ENCODE assay signal across 19 mouse cellular contexts in genomic region chr1:166041501-166041900, GRCm38 (mm10).
"Had no signal": no experiment of that assay in that cellular context is flagged by ENCODE, and none has a peak within 500 bp of the region (broad histone marks: within the 10 kb centered on the region; RNA-seq: fewer than 3 reads in every experiment).

No protein-coding gene starts in this region.

- DNase-seq: kidney, adult 18-20 months; kidney, adult 9 months; kidney, postnatal 14 days; kidney, postnatal 4 days; lung, adult 2 months; lung, postnatal 14 days; lung, postnatal 4 days; right cerebral cortex, adult 18-20 months; right cerebral cortex, postnatal 14 days; thymus, adult 18-20 months; thymus, postnatal 14 days; thymus, postnatal 4 days had no signal

- H3K4me2 ChIP-seq: limb, embryonic 15.5 days; liver, embryonic 12.5 days; liver, embryonic 15.5 days; midbrain, embryonic 13.5 days; neural tube, embryonic 12.5 days; neural tube, embryonic 15.5 days had no signal

- H3K9ac ChIP-seq: limb, embryonic 15.5 days; liver, embryonic 12.5 days; liver, embryonic 15.5 days; midbrain, embryonic 13.5 days; neural tube, embryonic 12.5 days; neural tube, embryonic 15.5 days had no signal

- H3K4me3 ChIP-seq: limb, embryonic 15.5 days; liver, embryonic 12.5 days; liver, embryonic 15.5 days; midbrain, embryonic 13.5 days; neural tube, embryonic 12.5 days; neural tube, embryonic 15.5 days had no signal

- H3K27ac ChIP-seq: limb, embryonic 15.5 days; liver, embryonic 12.5 days; liver, embryonic 15.5 days; midbrain, embryonic 13.5 days; neural tube, embryonic 12.5 days; neural tube, embryonic 15.5 days had no signal

- H3K36me3 ChIP-seq: limb, embryonic 15.5 days; liver, embryonic 12.5 days; liver, embryonic 15.5 days; midbrain, embryonic 13.5 days; neural tube, embryonic 12.5 days; neural tube, embryonic 15.5 days had no signal

- ATAC-seq: intestine, embryonic 16.5 days; liver, embryonic 12.5 days; midbrain, embryonic 13.5 days had no signal

- H3K9me3 ChIP-seq: limb, embryonic 15.5 days; liver, embryonic 12.5 days; liver, embryonic 15.5 days; midbrain, embryonic 13.5 days; neural tube, embryonic 12.5 days had no signal
